Mouse (Mus musculus) neutrophil, adult 83 days (primary cell): ENCODE data around the gene Gna15. TPM values are rescaled to one million over a fixed set of nuclear protein-coding genes. Genes with fewer than 3 reads are reported as not detected.

Experiments
- total RNA-seq, 2 experiments: library from RNA; stranded (reverse); gene quantifications; one replicate each; pipeline ENCODE4 v1.2.4; 2023

The Gna15 gene
- total RNA-seq, result 10 to 100 TPM; 32.1 to 33.5 TPM

GRCm38 (mm10) chr10:81524051-81524605 is at the start of gene Gna15:
Gene Gna15 (minus strand): TSS chr10:81524225.

GRCm38 (mm10) chr10:81559163-81559626 is 35.2 kb upstream of the Gna15 start, which contains the start of gene Aes:
Gene Aes (plus strand): TSS chr10:81559488.

GRCm38 (mm10) chr10:81545161-81545747 is 21.2 kb upstream of the Gna15 start, which contains the start of gene Gna11:
Gene Gna11 (minus strand): TSS chr10:81545190.

GRCm38 (mm10) chr10:81500032-81500431 is 24.0 kb downstream of the Gna15 start, which contains the start of gene S1pr4:
Gene S1pr4 (minus strand): TSS chr10:81500132.

GRCm38 (mm10) chr10:81496264-81496901 is 27.6 kb downstream of the Gna15 start, which contains the start of gene Ncln:
Gene Ncln (minus strand): TSS chr10:81496392.

GRCm38 (mm10) chr10:81482533-81482889 is 41.5 kb downstream of the Gna15 start, which contains the start of gene Celf5:
Gene Celf5 (minus strand): TSS chr10:81482709.

GRCm38 (mm10) chr10:81455181-81455895 is 68.7 kb downstream of the Gna15 start, which contains the start of gene Nfic:
Gene Nfic (minus strand): TSS chr10:81455635.

Other genes with a start within 250 kb of the Gna15 start
- 1 to 10 TPM; 5.6 to 5.8 TPM for gene Tjp3, start 232.6 kb downstream of the Gna15 start, total RNA-seq
- gene Pip5k1c, start 231.3 kb downstream of the Gna15 start, total RNA-seq, result 10 to 100 TPM; 84.7 to 91.8 TPM
- 10 to 100 TPM; 27.9 to 30.2 TPM for gene Cactin, start 203.1 kb downstream of the Gna15 start, total RNA-seq
- under 1 TPM in 1 of 2 experiments, not detected in 1; 0.64 TPM for gene Tbxa2r, start 195.5 kb downstream of the Gna15 start, total RNA-seq
- gene Gipc3, start 181.0 kb downstream of the Gna15 start, total RNA-seq, result not detected
- gene Hmg20b, start 173.7 kb downstream of the Gna15 start, total RNA-seq, result 10 to 100 TPM; 38.3 to 46.6 TPM
- 10 to 100 TPM; 19.2 to 20.1 TPM for gene Mfsd12, start 166.7 kb downstream of the Gna15 start, total RNA-seq
- 1 to 10 TPM; 3.8 to 4.8 TPM for gene 4930404N11Rik, start 158.4 kb downstream of the Gna15 start, total RNA-seq
- 10 to 100 TPM; 51.4 to 52.7 TPM for gene Fzr1, start 145.7 kb downstream of the Gna15 start, total RNA-seq
- 10 to 100 TPM; 17.9 to 20.0 TPM for gene Dohh, start 139.8 kb downstream of the Gna15 start, total RNA-seq
- gene Gm48551, start 139.8 kb downstream of the Gna15 start, total RNA-seq, result under 1 TPM; 0.53 to 0.70 TPM
- gene Gm48552, start 135.2 kb downstream of the Gna15 start, total RNA-seq, result 1 to 10 TPM; 1.1 to 1.3 TPM
- 10 to 100 TPM in 1 of 2 experiments, 1 to 10 TPM in 1; 7.1 to 10.6 TPM for gene Smim24, start 131.2 kb downstream of the Gna15 start, total RNA-seq
- 10 to 100 TPM; 64.6 to 69.7 TPM for gene Nfic, start 68.6 kb downstream of the Gna15 start, total RNA-seq
- gene Celf5, start 41.5 kb downstream of the Gna15 start, total RNA-seq, result not detected
- 100 to 1,000 TPM; 130 to 141 TPM for gene Ncln, start 27.8 kb downstream of the Gna15 start, total RNA-seq
- 10 to 100 TPM; 66.7 to 79.7 TPM for gene S1pr4, start 24.1 kb downstream of the Gna15 start, total RNA-seq
- gene Gna11, start 21.0 kb upstream of the Gna15 start, total RNA-seq, result 10 to 100 TPM; 10.4 to 15.4 TPM
- gene Aes, start 35.3 kb upstream of the Gna15 start, total RNA-seq, result 100 to 1,000 TPM; 321 to 355 TPM
- gene Tle2, start 50.3 kb upstream of the Gna15 start, total RNA-seq, result 1 to 10 TPM; 1.4 to 1.5 TPM
- gene Tle6, start 76.8 kb upstream of the Gna15 start, total RNA-seq, result 1 to 10 TPM; 3.9 to 4.4 TPM
- gene BC025920, start 82.0 kb upstream of the Gna15 start, total RNA-seq, result 1 to 10 TPM; 1.3 to 1.6 TPM
- gene Sirt6, start 103.6 kb upstream of the Gna15 start, total RNA-seq, result 10 to 100 TPM; 12.8 to 13.5 TPM
- gene Ankrd24, start 104.3 kb upstream of the Gna15 start, total RNA-seq, result 1 to 10 TPM; 2.0 to 2.9 TPM
- gene Gm10778, start 124.8 kb upstream of the Gna15 start, total RNA-seq, result 1 to 10 TPM in 1 of 2 experiments, under 1 TPM in 1; 0.97 to 1.2 TPM
- gene Zfp433, start 180.6 kb upstream of the Gna15 start, total RNA-seq, result 1 to 10 TPM; 4.3 to 4.7 TPM
- gene Gm3055, start 246.9 kb upstream of the Gna15 start, total RNA-seq, result 1 to 10 TPM; 1.0 TPM